Mouse (Mus musculus): ENCODE measurements around the gene Exoc3l.
A peak's percentile ranks its signal among the peaks of the same experiment; 100 is the strongest.

Exoc3l gene

DNA sequence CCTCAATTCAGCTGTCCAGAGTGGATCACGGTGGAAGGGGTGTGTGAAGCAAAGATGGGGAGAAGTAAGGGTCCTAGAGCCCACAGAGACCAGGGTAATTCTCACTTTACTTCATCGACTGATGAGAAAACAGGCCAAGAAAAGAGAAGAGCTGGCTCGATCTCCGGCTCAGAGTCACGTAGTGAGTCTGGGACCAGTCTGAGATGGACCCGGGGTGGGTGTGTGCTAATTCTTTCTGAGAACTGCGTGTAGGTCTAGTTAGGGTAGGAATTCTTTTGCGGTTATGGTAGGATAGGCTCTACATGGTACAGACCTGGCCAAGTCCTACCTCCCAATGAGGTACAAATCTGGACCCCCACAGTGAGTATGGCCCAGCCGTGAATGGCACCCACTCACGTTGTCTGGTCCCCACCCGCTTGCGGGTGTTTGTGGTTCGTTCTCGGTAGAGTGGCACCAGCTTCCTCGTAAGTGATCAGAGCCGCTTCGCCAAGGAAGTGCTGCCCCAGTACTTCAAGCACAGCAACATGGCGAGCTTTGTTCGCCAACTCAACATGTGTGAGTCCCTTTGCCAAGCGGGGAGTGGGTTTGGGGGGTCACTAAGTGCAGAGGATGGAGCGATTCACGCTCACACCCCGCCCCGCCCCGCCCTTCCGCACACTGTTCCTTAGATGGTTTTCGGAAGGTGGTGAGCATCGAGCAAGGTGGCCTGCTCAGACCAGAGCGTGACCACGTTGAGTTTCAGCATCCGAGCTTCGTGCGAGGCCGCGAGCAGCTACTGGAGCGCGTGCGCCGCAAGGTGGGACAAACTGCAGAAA, 25.6 kb downstream of the Exoc3l start:
- no peak for ATAC-seq (ENCODE audit: insufficient number of reproducible peaks, low FRiP score, low TSS enrichment)

GRCm38 (mm10) chr8:105269461-105269947, 26.4 kb downstream of the Exoc3l start, which contains the start of gene Hsf4:
Hsf4 (plus strand) TSS chr8:105269801.
- ATAC-seq (ENCODE audit: insufficient number of reproducible peaks, low FRiP score, low TSS enrichment) = no peak

DNA sequence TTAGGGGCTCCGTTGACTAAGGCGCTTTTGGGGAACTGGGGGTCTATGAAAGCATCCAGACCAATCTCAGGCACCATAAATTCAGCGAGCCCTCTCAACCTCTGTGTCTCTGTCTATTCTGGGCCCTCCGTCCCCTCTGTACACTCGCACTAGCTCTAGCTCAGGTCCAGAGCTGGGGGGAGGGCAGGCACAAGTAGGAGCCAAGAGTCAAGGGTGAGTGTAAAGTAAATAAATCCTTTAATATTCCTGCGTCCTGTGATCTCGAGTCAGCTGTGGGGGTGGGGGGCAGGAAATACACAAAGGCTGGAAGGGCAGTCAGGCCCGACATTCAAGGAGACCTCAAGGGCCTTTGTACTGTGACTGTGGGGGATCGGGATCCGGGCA, 26.8 kb downstream of the Exoc3l start:
- ATAC-seq (ENCODE audit: insufficient number of reproducible peaks, low FRiP score, low TSS enrichment) = no peak

DNA sequence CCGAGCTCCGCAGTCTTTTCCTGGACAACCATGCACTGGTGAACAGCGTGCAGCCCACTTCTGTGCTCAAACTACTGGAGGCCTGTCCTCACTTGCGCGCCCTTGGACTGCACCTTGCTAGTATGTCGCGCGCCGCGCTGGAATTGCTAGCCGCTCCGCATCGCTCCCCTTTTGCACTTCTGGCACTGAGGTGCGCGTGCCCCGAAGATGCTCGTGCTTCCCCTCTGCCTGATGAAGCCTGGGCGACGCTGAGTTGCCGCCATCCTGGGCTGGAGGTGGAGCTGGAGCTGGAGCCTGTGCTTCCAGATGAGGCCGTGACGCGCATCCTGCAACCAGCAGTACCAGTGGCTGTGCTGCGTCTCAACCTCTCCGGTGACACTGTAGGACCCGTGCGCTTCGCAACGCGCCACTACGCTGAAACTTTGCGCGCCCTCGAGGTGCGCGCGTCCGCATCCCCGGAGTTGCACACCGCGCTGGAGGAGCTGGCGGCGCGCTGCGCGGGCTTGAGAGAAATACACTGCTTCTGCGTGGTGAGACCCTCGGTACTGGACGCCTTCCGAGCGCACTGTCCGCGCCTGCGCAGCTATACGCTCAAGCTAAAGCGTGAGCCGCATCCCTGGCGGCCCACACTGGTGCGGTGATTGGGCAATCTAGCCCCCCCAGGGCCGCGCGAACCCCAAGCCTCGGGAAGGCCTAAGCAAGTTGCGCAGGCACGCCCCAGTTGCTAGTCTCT, 27.4 kb downstream of the Exoc3l start:
- peak; percentile 51 for ATAC-seq (ENCODE audit: insufficient number of reproducible peaks, low FRiP score, low TSS enrichment)

DNA sequence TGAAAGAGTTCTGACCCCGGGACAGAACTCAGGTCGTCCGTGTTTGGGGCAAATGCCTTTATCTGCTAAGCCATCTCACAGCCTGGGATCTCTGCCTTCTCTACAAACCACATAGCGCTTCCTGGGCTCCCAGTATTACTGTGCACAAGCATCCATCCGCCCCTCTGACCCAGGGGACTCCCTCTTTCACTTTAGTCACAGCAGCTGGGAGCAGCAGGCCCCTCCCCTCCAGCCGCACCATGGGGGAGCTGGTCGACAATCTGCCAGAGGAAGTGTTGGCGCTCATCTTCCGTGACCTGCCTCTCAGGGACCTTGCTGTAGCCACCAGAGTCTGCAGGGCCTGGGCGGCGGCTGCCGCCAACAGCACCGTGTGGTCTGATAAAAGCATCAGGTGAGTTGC, 29.1 kb downstream of the Exoc3l start:
- ATAC-seq (ENCODE audit: insufficient number of reproducible peaks, low FRiP score, low TSS enrichment) = no peak

DNA sequence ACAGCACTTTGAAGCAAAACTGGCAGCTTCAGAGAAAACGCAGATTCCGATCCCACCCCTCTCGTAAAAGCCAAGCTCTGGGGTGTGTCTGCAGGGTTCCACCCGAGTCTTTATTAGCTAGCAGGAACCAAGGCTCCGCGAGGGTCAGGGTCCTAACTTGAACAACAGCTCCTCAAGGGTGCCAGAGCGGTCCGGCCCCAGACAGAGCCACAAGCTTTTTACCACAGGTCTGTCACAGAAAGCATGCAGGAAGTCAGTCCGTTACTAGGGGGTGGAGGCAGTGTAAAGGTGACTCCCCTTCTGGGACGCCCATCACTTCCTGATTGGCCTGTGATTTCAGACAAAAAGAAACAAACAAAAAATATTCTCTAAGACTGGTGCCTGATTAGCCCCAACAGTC, 30.8 kb downstream of the Exoc3l start:
- ATAC-seq (ENCODE audit: insufficient number of reproducible peaks, low FRiP score, low TSS enrichment) = no peak

DNA sequence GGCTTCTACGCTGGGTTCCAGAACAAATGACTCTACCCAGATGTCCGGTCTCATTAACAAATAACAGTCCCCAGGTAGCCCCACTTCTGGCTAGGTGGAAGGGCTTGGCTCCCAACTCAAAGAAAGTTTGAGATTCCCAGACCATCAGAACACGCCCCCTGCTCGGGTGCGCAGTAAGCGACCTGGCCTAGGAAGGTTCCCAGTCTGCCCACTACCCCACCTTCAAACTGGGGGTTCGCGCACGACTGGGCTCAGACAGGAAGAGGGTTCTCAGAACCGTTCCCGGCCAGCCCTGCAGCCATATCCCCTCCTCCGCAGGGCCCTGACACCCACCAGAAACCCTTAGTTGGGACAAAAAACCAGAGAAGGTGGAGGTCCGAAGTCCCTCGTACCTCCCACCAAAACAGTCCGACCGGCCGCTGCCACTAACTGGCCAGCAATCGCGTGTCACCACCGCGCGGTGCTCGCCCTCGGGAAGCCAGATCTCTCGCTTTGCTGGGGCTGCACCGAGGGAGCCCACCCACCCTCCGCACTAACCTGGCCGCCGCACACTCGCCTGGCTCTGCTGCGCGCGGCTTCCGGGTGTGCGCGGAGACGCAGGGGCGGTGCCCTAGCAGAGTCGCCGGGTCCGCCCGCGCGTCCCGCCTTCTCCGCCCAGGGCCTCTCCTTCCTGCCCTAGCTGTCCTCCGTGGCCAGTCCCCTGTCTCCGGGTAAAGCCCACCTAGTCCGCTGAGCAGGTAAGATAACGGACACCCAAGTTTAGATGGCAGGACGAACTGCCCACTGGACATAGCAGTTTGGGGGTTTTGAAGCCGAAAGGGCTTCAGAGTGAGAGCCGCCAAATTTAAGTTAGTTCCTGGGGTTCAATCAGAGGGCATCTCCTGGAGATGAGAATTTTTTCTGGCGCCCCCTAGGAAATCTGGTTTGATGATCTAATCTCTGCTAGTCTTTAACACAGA, 31.6 kb downstream of the Exoc3l start, which contains the start of the genes Tradd and Fbxl8:
Gene Tradd (minus strand): TSS at position 586 of the 959 bp plus-strand sequence.
Gene Fbxl8 (plus strand): TSS at position 625 of the 959 bp plus-strand sequence.
- no peak for ATAC-seq (ENCODE audit: insufficient number of reproducible peaks, low FRiP score, low TSS enrichment)

DNA sequence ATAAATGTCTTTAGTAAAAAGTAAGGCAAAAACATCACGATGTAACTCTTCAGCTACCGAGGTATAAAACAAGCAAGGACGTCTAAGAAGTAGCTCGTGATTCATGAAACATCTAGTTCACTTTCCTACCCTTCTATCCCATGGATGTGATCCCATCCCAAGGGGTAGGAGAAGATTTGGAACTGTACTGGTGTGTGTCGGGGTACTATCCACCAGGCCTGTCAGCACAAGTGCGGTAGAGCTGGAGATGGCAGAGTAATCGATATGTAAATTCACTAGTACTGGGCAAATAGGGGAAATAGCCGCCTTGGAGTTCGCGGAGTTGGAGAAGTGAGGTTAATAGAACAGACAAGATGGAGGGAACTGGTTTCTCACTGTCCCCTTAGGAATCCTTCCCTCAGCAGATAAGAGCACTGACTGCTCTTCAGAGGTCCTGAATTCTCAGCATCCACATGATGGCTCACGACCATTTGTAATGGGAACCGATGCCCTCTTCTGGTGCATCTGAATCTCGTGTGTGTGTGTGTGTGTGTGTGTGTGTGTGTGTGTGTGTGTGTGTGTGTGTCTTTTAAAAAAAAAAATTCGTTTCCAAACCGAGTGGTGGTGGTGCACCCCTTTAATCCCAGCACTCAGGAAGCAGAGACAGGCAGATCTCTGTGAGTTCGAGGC, 32.5 kb downstream of the Exoc3l start:
- no peak for ATAC-seq (ENCODE audit: insufficient number of reproducible peaks, low FRiP score, low TSS enrichment)

DNA sequence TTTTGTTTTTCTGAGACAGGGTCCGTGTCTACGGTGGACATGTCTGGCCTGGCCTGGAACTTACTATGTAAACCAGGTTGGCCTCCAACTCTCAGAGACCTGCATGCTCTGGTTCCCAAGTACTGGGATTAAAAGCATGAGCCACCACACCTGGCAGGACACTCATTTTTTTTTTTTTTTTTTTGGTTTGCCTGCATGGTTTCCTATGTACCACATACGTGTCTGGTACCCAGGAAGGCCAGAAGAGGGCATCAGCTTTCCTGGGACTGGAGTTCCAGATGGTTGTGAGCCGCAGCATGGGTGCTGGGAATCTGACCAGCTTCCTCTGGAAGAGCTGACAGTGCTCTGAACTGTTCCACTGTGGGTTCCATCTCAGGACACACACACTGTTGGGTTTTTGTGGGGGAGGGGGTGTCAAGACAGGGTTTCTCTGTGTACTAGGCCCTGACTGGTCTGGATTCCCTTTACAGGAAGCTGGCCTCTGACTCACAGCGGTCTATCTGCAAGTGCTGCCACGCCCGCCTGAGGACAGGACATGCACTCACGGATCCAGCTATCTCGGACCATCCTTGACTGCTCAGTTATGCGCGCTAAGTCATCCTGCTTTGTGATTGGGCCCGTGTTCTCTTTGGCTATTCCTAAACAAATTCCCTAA, 34.4 kb downstream of the Exoc3l start:
- ATAC-seq (ENCODE audit: insufficient number of reproducible peaks, low FRiP score, low TSS enrichment) = no peak

GRCm38 (mm10) chr8:105260371-105261099, 35.4 kb downstream of the Exoc3l start:
- no peak for ATAC-seq (ENCODE audit: insufficient number of reproducible peaks, low FRiP score, low TSS enrichment)

DNA sequence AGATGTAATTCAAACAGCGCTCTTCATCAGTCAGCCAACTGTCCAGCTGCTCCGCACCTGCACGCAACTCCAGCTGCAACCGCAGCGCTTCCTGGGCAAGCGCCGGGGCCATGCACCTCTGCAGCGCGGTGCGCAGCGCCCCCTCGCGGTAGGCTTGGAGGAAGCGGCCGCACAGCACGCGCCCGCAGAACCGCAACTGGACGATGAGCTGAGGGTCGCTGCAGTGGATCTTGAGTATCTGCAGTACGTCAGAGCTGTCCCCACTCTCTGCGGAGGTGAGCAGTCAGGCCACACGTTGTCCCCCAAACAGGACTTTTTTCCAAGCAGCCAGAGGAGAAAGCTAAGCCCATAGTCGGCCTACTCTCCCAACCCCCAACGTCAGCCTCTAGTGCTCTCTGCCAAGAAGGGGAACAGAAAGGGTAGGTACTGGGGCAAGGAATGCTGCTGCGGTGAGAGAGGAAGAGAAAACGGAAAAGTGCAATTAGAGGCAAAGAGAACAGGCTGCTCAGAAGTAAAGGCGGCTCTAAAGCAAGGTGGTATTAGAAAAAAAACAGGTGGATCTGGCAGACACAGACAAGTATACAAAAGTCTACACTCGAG, 36.1 kb downstream of the Exoc3l start:
- ATAC-seq (ENCODE audit: insufficient number of reproducible peaks, low FRiP score, low TSS enrichment) = peak; percentile 33; the same call in 1 of the 2 replicates

GRCm38 (mm10) chr8:105258911-105259720, 36.8 kb downstream of the Exoc3l start:
- peak; percentile 36; the same call in 1 of the 2 replicates for ATAC-seq (ENCODE audit: insufficient number of reproducible peaks, low FRiP score, low TSS enrichment)

GRCm38 (mm10) chr8:105257318-105258114, 38.4 kb downstream of the Exoc3l start:
- no peak for ATAC-seq (ENCODE audit: insufficient number of reproducible peaks, low FRiP score, low TSS enrichment)

DNA sequence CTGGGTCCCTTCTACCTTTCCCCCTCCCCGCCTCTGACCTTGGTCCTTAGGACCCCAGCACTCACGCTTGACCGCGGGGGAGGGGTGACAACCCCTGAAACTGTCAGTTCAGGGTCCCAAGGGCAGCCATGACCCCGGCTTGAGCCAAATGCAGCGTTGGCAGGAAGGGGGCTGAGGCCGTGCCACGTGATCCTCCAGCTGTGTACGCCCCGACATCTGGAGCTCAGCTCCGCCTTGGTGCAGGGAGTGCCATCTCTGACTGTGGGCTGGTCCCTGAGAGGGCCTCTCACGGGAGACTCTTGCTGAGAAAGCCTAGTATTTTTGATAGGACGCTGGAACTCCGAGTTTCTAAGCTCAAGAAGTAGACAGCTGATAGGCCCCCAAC, 40.9 kb downstream of the Exoc3l start, which contains the start of gene B3gnt9:
Gene B3gnt9 (minus strand): TSS at position 188 of the 385 bp plus-strand sequence.
- no peak for ATAC-seq (ENCODE audit: insufficient number of reproducible peaks, low FRiP score, low TSS enrichment)

GRCm38 (mm10) chr8:105254152-105254965, 41.5 kb downstream of the Exoc3l start:
- ATAC-seq (ENCODE audit: insufficient number of reproducible peaks, low FRiP score, low TSS enrichment) = peak; percentile 47
